Mouse (Mus musculus) heart, embryonic 15.5 days (tissue): ENCODE measurements around the gene Muc3a. TPM values are rescaled to one million over a fixed set of nuclear protein-coding genes. Genes with fewer than 3 reads are reported as not detected.

ENCODE experiments used
- ATAC-seq: fragments of 200-750 bp; cut with Nextera tagmentation; replicated peaks from 2 replicates; pipeline ENCODE4 v1.8.0; 2017; ENCODE audit warnings: low read depth, moderate TSS enrichment; ENCODE audit not compliant: insufficient number of reproducible peaks, insufficient read depth, low FRiP score
- H3K27ac ChIP-seq: fragments of 300-500 bp; sonication (generic); 2 replicates; pipeline ENCODE4 v1.5.1; 2015; ENCODE audit warnings: mild to moderate bottlenecking, inconsistent platforms
- H3K27me3 ChIP-seq: fragments of 300-500 bp; sonication (generic); 2 replicates; pipeline ENCODE4 v1.6.1; 2015; ENCODE audit warnings: inconsistent platforms
- H3K36me3 ChIP-seq: fragments of 300-500 bp; sonication (generic); 2 replicates; pipeline ENCODE4 v1.6.1; 2015; ENCODE audit warnings: mild to moderate bottlenecking, inconsistent platforms
- H3K4me1 ChIP-seq: fragments of 300-500 bp; sonication (generic); replicated peaks from 2 replicates; pipeline ENCODE4 v1.6.1; 2015; ENCODE audit warnings: inconsistent platforms
- H3K4me2 ChIP-seq: fragments of 300-500 bp; sonication (generic); 2 replicates; pipeline ENCODE4 v1.6.1; 2015; ENCODE audit warnings: inconsistent platforms, mild to moderate bottlenecking, moderate library complexity
- H3K4me3 ChIP-seq: fragments of 300-500 bp; sonication (generic); 2 replicates; pipeline ENCODE4 v1.5.1; 2015; ENCODE audit warnings: mild to moderate bottlenecking, inconsistent platforms
- H3K9ac ChIP-seq: fragments of 300-500 bp; sonication (generic); 2 replicates; pipeline ENCODE4 v1.6.1; 2015; ENCODE audit warnings: mild to moderate bottlenecking, inconsistent platforms
- H3K9me3 ChIP-seq: fragments of 300-500 bp; sonication (generic); replicated peaks from 2 replicates; pipeline ENCODE4 v1.6.1; 2016; ENCODE audit warnings: inconsistent platforms
- WGBS: fragments of 180-500 bp; shearing (Covaris S2); methylation state at CpG from one replicate; pipeline ENCODE4 v1.1.7; 2015; ENCODE audit warnings: mixed read lengths; 5-methylcytosine and 5-hydroxymethylcytosine counted together
- polyA plus RNA-seq: library from polyadenylated mRNA; unstranded; fragments of >200 nt; fragmentation: Nextera tagmentation; extraction: Ambion mirVana; gene quantifications from 2 replicates; pipeline ENCODE4 v1.2.1, GENCODE M21; 2015

Gene Muc3a
- 0.15 and 0.25 TPM in 2 replicates for polyA plus RNA-seq

GRCm38 (mm10) chr5:137212289-137212688, at the start of gene Muc3a:
TSS of gene Muc3a (minus strand) at chr5:137212389.
- peaks cover 3% of the 10 kb centered on the region; the same call in 1 of the 2 replicates for H3K27me3 ChIP-seq
- no peak for ATAC-seq
- no peaks in the 10 kb centered on the region for H3K4me1 ChIP-seq
- H3K4me2 ChIP-seq = no peak within 1 kb of the TSS
- 47% methylated on average over 2 of the region's 2 CpGs for WGBS
- H3K36me3 ChIP-seq = no peaks in the 10 kb centered on the region
- no peak within 1 kb of the TSS for H3K9ac ChIP-seq
- H3K9me3 ChIP-seq = no peaks in the 10 kb centered on the region
- no peak within 1 kb of the TSS for H3K27ac ChIP-seq
- H3K4me3 ChIP-seq = no peak within 1 kb of the TSS

GRCm38 (mm10) chr5:137211114-137211829, 917 bp downstream of the Muc3a start:
- peaks cover 4% of the 10 kb centered on the region; the same call in 1 of the 2 replicates for H3K27me3 ChIP-seq
- no peak overlapping the region for H3K27ac ChIP-seq
- no peaks in the 10 kb centered on the region for H3K4me1 ChIP-seq
- WGBS = 9% methylated on average over 17 of the region's 17 CpGs
- H3K9ac ChIP-seq = no peak overlapping the region
- no peak for ATAC-seq
- no peaks in the 10 kb centered on the region for H3K36me3 ChIP-seq
- no peak overlapping the region for H3K4me2 ChIP-seq
- no peak overlapping the region for H3K4me3 ChIP-seq
- no peaks in the 10 kb centered on the region for H3K9me3 ChIP-seq

GRCm38 (mm10) chr5:137210689-137211088, 1.5 kb downstream of the Muc3a start:
- 63% methylated on average over 8 of the region's 8 CpGs for WGBS
- Histone ChIP-seq H3K27me3 (peaks cover 4% of the 10 kb centered on the region; the same call in 1 of the 2 replicates), H3K9me3 (no peaks in the 10 kb centered on the region), H3K9ac (no peak overlapping the region), H3K4me1 (no peaks in the 10 kb centered on the region), H3K4me2 (no peak overlapping the region), H3K4me3 (no peak overlapping the region), H3K27ac (no peak overlapping the region), H3K36me3 (no peaks in the 10 kb centered on the region)
- no peak for ATAC-seq

GRCm38 (mm10) chr5:137205301-137205700, 6.9 kb downstream of the Muc3a start:
- no peaks in the 10 kb centered on the region for H3K4me1 ChIP-seq
- no peak for ATAC-seq
- no peak overlapping the region for H3K4me3 ChIP-seq
- peaks cover 4% of the 10 kb centered on the region; the same call in 1 of the 2 replicates for H3K27me3 ChIP-seq
- H3K4me2 ChIP-seq = no peak overlapping the region
- H3K36me3 ChIP-seq = no peaks in the 10 kb centered on the region
- no peak overlapping the region for H3K27ac ChIP-seq
- no peak overlapping the region for H3K9ac ChIP-seq
- H3K9me3 ChIP-seq = no peaks in the 10 kb centered on the region
- 57% methylated on average over 3 of the region's 3 CpGs for WGBS

GRCm38 (mm10) chr5:137194488-137195120, 17.6 kb downstream of the Muc3a start:
- Histone ChIP-seq H3K4me1 (no peaks in the 10 kb centered on the region), H3K9me3 (no peaks in the 10 kb centered on the region), H3K27ac (no peak overlapping the region), H3K4me2 (no peak overlapping the region), H3K9ac (no peak overlapping the region), H3K36me3 (no peaks in the 10 kb centered on the region), H3K4me3 (no peak overlapping the region), H3K27me3 (no peaks in the 10 kb centered on the region)
- ATAC-seq = no peak
- 38% methylated on average over 8 of the region's 8 CpGs for WGBS

- Histone ChIP-seq H3K9ac (no peak overlapping the region), H3K4me3 (no peak overlapping the region), H3K4me1 (no peaks in the 10 kb centered on the region), H3K9me3 (no peaks in the 10 kb centered on the region), H3K27me3 (0 out of 2 replicates have a peak, but pooled peaks cover 4% of the 10 kb centered on the region), H3K4me2 (no peak overlapping the region), H3K27ac (no peak overlapping the region), H3K36me3 (no peaks in the 10 kb centered on the region)
- ATAC-seq = no peak
- 65% methylated on average over 8 of the region's 8 CpGs for WGBS
These were observed 18.8 kb downstream of the Muc3a start for GRCm38 (mm10) chr5:137193279-137193952.

- H3K4me3 ChIP-seq = peak overlapping the region; percentile 58
- H3K36me3 ChIP-seq = no peaks in the 10 kb centered on the region
- no peaks in the 10 kb centered on the region for H3K4me1 ChIP-seq
- H3K27ac ChIP-seq = no peak overlapping the region
- H3K4me2 ChIP-seq = peak overlapping the region; percentile 88
- 0 out of 2 replicates have a peak, but pooled peaks cover 6% of the 10 kb centered on the region for H3K27me3 ChIP-seq
- no peaks in the 10 kb centered on the region for H3K9me3 ChIP-seq
- ATAC-seq = no peak
- WGBS = 2% methylated on average over 34 of the region's 34 CpGs
- H3K9ac ChIP-seq = peak overlapping the region; percentile 50
These were observed 22.9 kb downstream of the Muc3a start for GRCm38 (mm10) chr5:137189326-137189725.

GRCm38 (mm10) chr5:137185362-137185761, 26.8 kb downstream of the Muc3a start:
- ATAC-seq = no peak
- Histone ChIP-seq H3K9ac (no peak overlapping the region), H3K27me3 (0 out of 2 replicates have a peak, but pooled peaks cover 6% of the 10 kb centered on the region), H3K27ac (no peak overlapping the region), H3K9me3 (no peaks in the 10 kb centered on the region), H3K36me3 (no peaks in the 10 kb centered on the region), H3K4me3 (no peak overlapping the region), H3K4me2 (no peak overlapping the region), H3K4me1 (no peaks in the 10 kb centered on the region)
- WGBS = 76% methylated on average over 8 of the region's 8 CpGs

GRCm38 (mm10) chr5:137179646-137180374, 32.4 kb downstream of the Muc3a start:
- Histone ChIP-seq H3K27ac (no peak overlapping the region), H3K9ac (no peak overlapping the region), H3K4me2 (no peak overlapping the region), H3K36me3 (no peaks in the 10 kb centered on the region), H3K27me3 (0 out of 2 replicates have a peak, but pooled peaks cover 3% of the 10 kb centered on the region), H3K4me3 (no peak overlapping the region), H3K9me3 (no peaks in the 10 kb centered on the region), H3K4me1 (no peaks in the 10 kb centered on the region)
- 67% methylated on average over 8 of the region's 8 CpGs for WGBS
- no peak for ATAC-seq

GRCm38 (mm10) chr5:137173967-137174366, 38.2 kb downstream of the Muc3a start:
- no peak overlapping the region for H3K9ac ChIP-seq
- no peak for ATAC-seq
- peaks cover 11% of the 10 kb centered on the region for H3K27me3 ChIP-seq
- no peak overlapping the region for H3K4me2 ChIP-seq
- H3K27ac ChIP-seq = no peak overlapping the region
- 64% methylated on average over 6 of the region's 6 CpGs for WGBS
- H3K9me3 ChIP-seq = no peaks in the 10 kb centered on the region
- H3K36me3 ChIP-seq = no peaks in the 10 kb centered on the region
- H3K4me3 ChIP-seq = no peak overlapping the region
- no peaks in the 10 kb centered on the region for H3K4me1 ChIP-seq

GRCm38 (mm10) chr5:137172591-137172990, 39.6 kb downstream of the Muc3a start:
- no peak overlapping the region for H3K4me2 ChIP-seq
- H3K4me3 ChIP-seq = no peak overlapping the region
- no peaks in the 10 kb centered on the region for H3K36me3 ChIP-seq
- peaks cover 10% of the 10 kb centered on the region for H3K27me3 ChIP-seq
- no peak for ATAC-seq
- H3K9me3 ChIP-seq = no peaks in the 10 kb centered on the region
- H3K9ac ChIP-seq = no peak overlapping the region
- 0% methylated on average over 1 of the region's 1 CpGs for WGBS
- H3K27ac ChIP-seq = no peak overlapping the region
- no peaks in the 10 kb centered on the region for H3K4me1 ChIP-seq
